Mouse (Mus musculus): Measurements from ENCODE around the gene Ccpg1. TPM values are rescaled to one million over a fixed set of nuclear protein-coding genes. Genes with fewer than 3 reads are reported as not detected.
A peak's percentile ranks its signal among the peaks of the same experiment; 100 is the strongest.

The Ccpg1 gene
- polyA plus RNA-seq, 1 experiment from 2014 or later, result 25.9 TPM

GRCm38 (mm10) chr9:72961959-72962358 is 23.3 kb upstream of the Ccpg1 start:
- Histone ChIP-seq H3K9me3 (no peaks in the 10 kb centered on the region), H3K4me2 (no peak overlapping the region), H3K9ac (no peak overlapping the region), H3K27ac (replicated peaks) (no peak overlapping the region), H3K27me3 (replicated peaks) (no peaks in the 10 kb centered on the region), H3K36me3 (no peaks in the 10 kb centered on the region), H3K4me3 (no peak overlapping the region), H3K4me1 (peaks cover 7% of the 10 kb centered on the region; the same call in 1 of the 2 replicates)
- 71% methylated on average over 15 of the region's 15 CpGs for WGBS
- no peak for ATAC-seq (ENCODE audit: extremely low read depth, insufficient number of reproducible peaks, low FRiP score, low TSS enrichment)

GRCm38 (mm10) chr9:72968349-72969061 is 16.7 kb upstream of the Ccpg1 start:
- ATAC-seq (ENCODE audit: extremely low read depth, insufficient number of reproducible peaks, low FRiP score, low TSS enrichment), result no peak
- Histone ChIP-seq H3K4me1 (no peaks in the 10 kb centered on the region), H3K27me3 (replicated peaks) (no peaks in the 10 kb centered on the region), H3K36me3 (no peaks in the 10 kb centered on the region), H3K27ac (replicated peaks) (no peak overlapping the region), H3K9ac (no peak overlapping the region), H3K4me2 (0 out of 2 replicates have a peak overlapping the region, but pooled peaks have one; percentile 8), H3K9me3 (no peaks in the 10 kb centered on the region), H3K4me3 (no peak overlapping the region)
- WGBS, result 29% methylated on average over 11 of the region's 11 CpGs

GRCm38 (mm10) chr9:72969874-72970273 is 15.4 kb upstream of the Ccpg1 start:
- Histone ChIP-seq H3K4me2 (no peak overlapping the region), H3K36me3 (no peaks in the 10 kb centered on the region), H3K27me3 (replicated peaks) (no peaks in the 10 kb centered on the region), H3K9ac (no peak overlapping the region), H3K9me3 (no peaks in the 10 kb centered on the region), H3K4me1 (no peaks in the 10 kb centered on the region), H3K27ac (replicated peaks) (no peak overlapping the region), H3K4me3 (no peak overlapping the region)
- ATAC-seq (ENCODE audit: extremely low read depth, insufficient number of reproducible peaks, low FRiP score, low TSS enrichment), result no peak
- WGBS, result 55% methylated on average over 7 of the region's 7 CpGs

GRCm38 (mm10) chr9:72972435-72972834 is 12.8 kb upstream of the Ccpg1 start:
- Histone ChIP-seq H3K27me3 (replicated peaks) (no peaks in the 10 kb centered on the region), H3K9ac (no peak overlapping the region), H3K4me3 (no peak overlapping the region), H3K4me1 (no peaks in the 10 kb centered on the region), H3K9me3 (no peaks in the 10 kb centered on the region), H3K4me2 (no peak overlapping the region), H3K36me3 (no peaks in the 10 kb centered on the region), H3K27ac (replicated peaks) (no peak overlapping the region)
- 78% methylated on average over 5 of the region's 5 CpGs for WGBS
- no peak for ATAC-seq (ENCODE audit: extremely low read depth, insufficient number of reproducible peaks, low FRiP score, low TSS enrichment)

GRCm38 (mm10) chr9:72972984-72973383 is 12.2 kb upstream of the Ccpg1 start:
- no peaks in the 10 kb centered on the region for H3K36me3 ChIP-seq

GRCm38 (mm10) chr9:72974734-72975133 is 10.5 kb upstream of the Ccpg1 start:
- Histone ChIP-seq H3K4me3 (no peak overlapping the region), H3K36me3 (no peaks in the 10 kb centered on the region), H3K27ac (replicated peaks) (no peak overlapping the region), H3K9ac (no peak overlapping the region), H3K27me3 (replicated peaks) (no peaks in the 10 kb centered on the region), H3K4me1 (no peaks in the 10 kb centered on the region), H3K4me2 (no peak overlapping the region), H3K9me3 (no peaks in the 10 kb centered on the region)
- no peak for ATAC-seq (ENCODE audit: extremely low read depth, insufficient number of reproducible peaks, low FRiP score, low TSS enrichment)
- WGBS, result 78% methylated on average over 5 of the region's 5 CpGs

More at GRCm38 (mm10) chr9:72972984-72973383, 12.2 kb upstream of the Ccpg1 start:
- no peaks in the 10 kb centered on the region for H3K4me1 ChIP-seq
- H3K4me3 ChIP-seq, result no peak overlapping the region
- no peaks in the 10 kb centered on the region for H3K9me3 ChIP-seq
- no peak overlapping the region for H3K4me2 ChIP-seq
- no peak overlapping the region for H3K27ac ChIP-seq (replicated peaks)
- no peak overlapping the region for H3K9ac ChIP-seq
- no peak for ATAC-seq (ENCODE audit: extremely low read depth, insufficient number of reproducible peaks, low FRiP score, low TSS enrichment)
- no peaks in the 10 kb centered on the region for H3K27me3 ChIP-seq (replicated peaks)

- Histone ChIP-seq H3K9me3 (no peaks in the 10 kb centered on the region), H3K4me1 (no peaks in the 10 kb centered on the region), H3K9ac (no peak overlapping the region), H3K27me3 (replicated peaks) (no peaks in the 10 kb centered on the region), H3K4me2 (no peak overlapping the region), H3K36me3 (no peaks in the 10 kb centered on the region), H3K27ac (replicated peaks) (no peak overlapping the region), H3K4me3 (no peak overlapping the region)
- 88% methylated on average over 1 of the region's 1 CpGs for WGBS
- ATAC-seq (ENCODE audit: extremely low read depth, insufficient number of reproducible peaks, low FRiP score, low TSS enrichment), result no peak
These were observed 10.0 kb upstream of the Ccpg1 start for GRCm38 (mm10) chr9:72975242-72975641.

GRCm38 (mm10) chr9:72983066-72983465 is 2.2 kb upstream of the Ccpg1 start:
- Histone ChIP-seq H3K4me1 (peaks cover 13% of the 10 kb centered on the region), H3K36me3 (no peaks in the 10 kb centered on the region), H3K9ac (no peak overlapping the region), H3K9me3 (no peaks in the 10 kb centered on the region), H3K4me2 (no peak overlapping the region), H3K27ac (replicated peaks) (no peak overlapping the region), H3K27me3 (replicated peaks) (0 out of 2 replicates have a peak, but pooled peaks cover 6% of the 10 kb centered on the region), H3K4me3 (no peak overlapping the region)
- no peak for ATAC-seq (ENCODE audit: extremely low read depth, insufficient number of reproducible peaks, low FRiP score, low TSS enrichment)
- 53% methylated on average over 2 of the region's 2 CpGs for WGBS

- Histone ChIP-seq H3K4me2 (no peak overlapping the region), H3K4me3 (no peak overlapping the region), H3K9ac (no peak overlapping the region), H3K9me3 (no peaks in the 10 kb centered on the region), H3K27ac (replicated peaks) (no peak overlapping the region), H3K4me1 (peaks cover 13% of the 10 kb centered on the region), H3K36me3 (no peaks in the 10 kb centered on the region), H3K27me3 (replicated peaks) (0 out of 2 replicates have a peak, but pooled peaks cover 6% of the 10 kb centered on the region)
- no peak for ATAC-seq (ENCODE audit: extremely low read depth, insufficient number of reproducible peaks, low FRiP score, low TSS enrichment)
- 65% methylated on average over 3 of the region's 3 CpGs for WGBS
These were observed 2.5 kb downstream of the Ccpg1 start for GRCm38 (mm10) chr9:72987703-72988102.

GRCm38 (mm10) chr9:72988706-72989105 is 3.5 kb downstream of the Ccpg1 start:
- Histone ChIP-seq H3K4me3 (no peak overlapping the region), H3K4me2 (no peak overlapping the region), H3K9ac (no peak overlapping the region), H3K27me3 (replicated peaks) (0 out of 2 replicates have a peak, but pooled peaks cover 6% of the 10 kb centered on the region), H3K4me1 (peaks cover 13% of the 10 kb centered on the region), H3K9me3 (no peaks in the 10 kb centered on the region), H3K36me3 (no peaks in the 10 kb centered on the region), H3K27ac (replicated peaks) (no peak overlapping the region)
- WGBS, result 82% methylated on average over 5 of the region's 5 CpGs
- no peak for ATAC-seq (ENCODE audit: extremely low read depth, insufficient number of reproducible peaks, low FRiP score, low TSS enrichment)

GRCm38 (mm10) chr9:72991420-72991819 is 6.2 kb downstream of the Ccpg1 start:
- Histone ChIP-seq H3K9me3 (no peaks in the 10 kb centered on the region), H3K4me1 (no peaks in the 10 kb centered on the region; the same call in 1 of the 2 replicates), H3K36me3 (no peaks in the 10 kb centered on the region), H3K27me3 (replicated peaks) (0 out of 2 replicates have a peak, but pooled peaks cover 6% of the 10 kb centered on the region), H3K4me2 (no peak overlapping the region), H3K4me3 (no peak overlapping the region), H3K9ac (no peak overlapping the region), H3K27ac (replicated peaks) (no peak overlapping the region)
- no peak for ATAC-seq (ENCODE audit: extremely low read depth, insufficient number of reproducible peaks, low FRiP score, low TSS enrichment)
- WGBS, result 77% methylated on average over 2 of the region's 2 CpGs

GRCm38 (mm10) chr9:72992576-72992975 is 7.3 kb downstream of the Ccpg1 start:
- Histone ChIP-seq H3K9ac (no peak overlapping the region), H3K9me3 (no peaks in the 10 kb centered on the region), H3K4me3 (no peak overlapping the region), H3K4me1 (no peaks in the 10 kb centered on the region), H3K4me2 (no peak overlapping the region), H3K36me3 (no peaks in the 10 kb centered on the region), H3K27ac (replicated peaks) (no peak overlapping the region), H3K27me3 (replicated peaks) (no peaks in the 10 kb centered on the region)
- no peak for ATAC-seq (ENCODE audit: extremely low read depth, insufficient number of reproducible peaks, low FRiP score, low TSS enrichment)
- WGBS, result 74% methylated on average over 5 of the region's 5 CpGs
